Mouse (Mus musculus): ENCODE measurements at regions not wholly inside any gene's neighbourhood (a gene's known extent, or its start where the extent isn't known, plus 50 kb on each side); places are given as distances from the start of the nearest gene placed in this dataset.

DNA sequence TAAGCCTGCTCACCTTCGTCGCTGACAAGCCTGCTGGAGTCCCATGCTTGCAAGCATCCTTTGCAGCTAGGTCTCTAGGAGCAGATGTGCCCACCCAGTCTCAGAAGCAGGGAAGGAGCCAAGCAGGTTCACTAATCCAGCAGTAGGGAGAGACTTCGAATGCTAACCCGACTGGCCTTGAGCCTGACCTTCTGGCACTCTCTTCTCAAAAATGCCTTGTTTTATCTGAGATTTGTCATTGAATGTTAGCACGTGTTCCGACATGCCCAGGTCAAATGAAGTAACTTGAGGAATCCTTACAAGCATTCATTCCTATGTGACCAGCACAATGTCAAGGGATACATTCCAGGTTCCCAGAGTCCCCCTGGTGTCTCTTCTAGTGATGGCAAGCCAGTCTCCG is 105.9 kb upstream of the Tmem189 start:
- H3K4me3 ChIP-seq (ENCODE audit: low read depth, low read length), result no peak overlapping the region

DNA sequence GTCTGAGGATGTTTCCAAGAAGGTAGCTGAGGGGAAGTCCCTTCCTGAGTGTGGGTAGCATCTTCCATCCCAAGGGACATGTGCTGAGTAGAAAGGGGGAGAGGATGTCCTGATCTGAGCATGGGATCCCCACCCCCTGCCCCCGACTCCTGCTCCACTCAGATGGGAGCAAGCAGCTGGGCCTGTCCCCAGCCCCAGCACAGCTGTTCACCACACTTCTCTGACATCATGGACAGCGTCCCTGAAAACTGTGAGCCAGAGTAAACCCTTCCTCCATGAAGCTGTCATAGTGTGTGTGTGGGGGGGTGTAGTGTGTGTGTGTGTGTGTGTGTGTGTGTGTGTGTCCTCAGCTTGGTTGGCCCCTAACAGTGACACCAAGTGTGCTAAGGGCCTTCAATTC is 104.3 kb upstream of the Tmem189 start:
- 75% methylated on average over 2 of the region's 2 CpGs for WGBS
- no peaks in the 10 kb centered on the region for H3K9me3 ChIP-seq (replicated peaks; ENCODE audit: control insufficient read depth, low read length)
- no peak for ATAC-seq (replicated peaks; ENCODE audit: insufficient number of reproducible peaks, low FRiP score, low TSS enrichment, low read depth)
- H3K4me1 ChIP-seq (ENCODE audit: control insufficient read depth, insufficient read depth, low read length), result no peaks in the 10 kb centered on the region
- no peak overlapping the region for H3K4me2 ChIP-seq (ENCODE audit: low read depth, low read length)
- H3K36me3 ChIP-seq (replicated peaks; ENCODE audit: control insufficient read depth, insufficient read depth, low read depth, low read length), result no peaks in the 10 kb centered on the region
- no peak overlapping the region for H3K27ac ChIP-seq (replicated peaks; ENCODE audit: low read depth, low read length)
- H3K4me3 ChIP-seq (ENCODE audit: low read depth, low read length), result no peak overlapping the region
- no peak overlapping the region for H3K9ac ChIP-seq (replicated peaks; ENCODE audit: low read length)
- H3K27me3 ChIP-seq (ENCODE audit: control insufficient read depth, insufficient read depth, low read length), result no peaks in the 10 kb centered on the region
- no peak for DNase-seq (ENCODE audit: low spot score)

More for the DNA sequence above, 105.9 kb upstream of the Tmem189 start:
- WGBS, result 79% methylated on average over 7 of the region's 7 CpGs
- Histone ChIP-seq H3K4me2 (ENCODE audit: low read depth, low read length) (no peak overlapping the region), H3K9me3 (replicated peaks; ENCODE audit: control insufficient read depth, low read length) (no peaks in the 10 kb centered on the region), H3K36me3 (replicated peaks; ENCODE audit: control insufficient read depth, insufficient read depth, low read depth, low read length) (no peaks in the 10 kb centered on the region), H3K27ac (replicated peaks; ENCODE audit: low read depth, low read length) (no peak overlapping the region), H3K4me1 (ENCODE audit: control insufficient read depth, insufficient read depth, low read length) (no peaks in the 10 kb centered on the region), H3K27me3 (ENCODE audit: control insufficient read depth, insufficient read depth, low read length) (no peaks in the 10 kb centered on the region), H3K9ac (replicated peaks; ENCODE audit: low read length) (no peak overlapping the region)
- DNase-seq (ENCODE audit: low spot score) (no peak), ATAC-seq (replicated peaks; ENCODE audit: insufficient number of reproducible peaks, low FRiP score, low TSS enrichment, low read depth) (no peak)

DNA sequence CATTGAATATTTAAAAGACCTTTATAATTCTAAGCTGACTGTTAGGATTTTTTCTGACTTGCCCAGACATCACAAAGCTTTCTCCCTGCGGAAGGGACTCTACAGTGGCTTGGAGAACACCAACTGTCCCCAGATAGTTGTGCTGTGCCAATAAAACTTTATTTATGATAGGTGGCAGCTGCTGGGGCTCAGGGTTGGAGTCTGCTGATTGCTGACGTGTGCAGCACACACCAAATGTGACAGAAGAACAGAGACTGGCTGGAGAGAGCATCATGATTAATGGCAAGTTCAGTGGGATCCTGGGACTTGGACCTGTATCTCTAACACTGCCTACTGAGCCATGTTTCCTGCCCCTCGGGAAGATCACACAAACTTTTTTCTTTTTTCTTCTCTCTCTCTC is 103.1 kb upstream of the Tmem189 start:
- Histone ChIP-seq H3K9ac (replicated peaks; ENCODE audit: low read length) (no peak overlapping the region), H3K4me3 (ENCODE audit: low read depth, low read length) (no peak overlapping the region), H3K4me1 (ENCODE audit: control insufficient read depth, insufficient read depth, low read length) (no peaks in the 10 kb centered on the region), H3K36me3 (replicated peaks; ENCODE audit: control insufficient read depth, insufficient read depth, low read depth, low read length) (no peaks in the 10 kb centered on the region), H3K9me3 (replicated peaks; ENCODE audit: control insufficient read depth, low read length) (no peaks in the 10 kb centered on the region), H3K27me3 (ENCODE audit: control insufficient read depth, insufficient read depth, low read length) (no peaks in the 10 kb centered on the region), H3K4me2 (ENCODE audit: low read depth, low read length) (no peak overlapping the region), H3K27ac (replicated peaks; ENCODE audit: low read depth, low read length) (no peak overlapping the region)
- DNase-seq (ENCODE audit: low spot score) (no peak), ATAC-seq (replicated peaks; ENCODE audit: insufficient number of reproducible peaks, low FRiP score, low TSS enrichment, low read depth) (no peak)
- 66% methylated on average over 3 of the region's 3 CpGs for WGBS

DNA sequence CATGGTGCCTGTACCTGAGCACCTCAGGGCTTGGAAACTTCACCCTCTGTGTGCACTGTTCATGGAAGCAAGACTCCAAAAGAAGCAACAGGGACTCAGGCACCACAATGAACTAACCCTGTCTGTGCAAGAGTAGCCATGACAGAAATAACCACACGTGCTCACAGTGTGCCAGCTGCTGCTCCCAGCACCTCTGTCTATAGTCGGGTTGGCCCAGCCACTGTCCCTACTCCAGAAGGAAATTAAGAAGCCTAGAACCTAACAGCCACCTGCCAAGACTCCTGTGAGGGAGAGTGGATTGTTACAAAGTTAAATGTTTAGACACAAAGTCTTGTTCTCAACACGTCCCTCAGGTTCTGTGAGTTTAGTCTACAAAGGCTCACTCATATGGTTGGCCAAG is 102.7 kb upstream of the Tmem189 start:
- Histone ChIP-seq H3K27me3 (ENCODE audit: control insufficient read depth, insufficient read depth, low read length) (no peaks in the 10 kb centered on the region), H3K4me3 (ENCODE audit: low read depth, low read length) (no peak overlapping the region), H3K9me3 (replicated peaks; ENCODE audit: control insufficient read depth, low read length) (no peaks in the 10 kb centered on the region), H3K4me1 (ENCODE audit: control insufficient read depth, insufficient read depth, low read length) (no peaks in the 10 kb centered on the region), H3K4me2 (ENCODE audit: low read depth, low read length) (no peak overlapping the region), H3K27ac (replicated peaks; ENCODE audit: low read depth, low read length) (no peak overlapping the region), H3K36me3 (replicated peaks; ENCODE audit: control insufficient read depth, insufficient read depth, low read depth, low read length) (no peaks in the 10 kb centered on the region), H3K9ac (replicated peaks; ENCODE audit: low read length) (no peak overlapping the region)
- ATAC-seq (replicated peaks; ENCODE audit: insufficient number of reproducible peaks, low FRiP score, low TSS enrichment, low read depth) (no peak), DNase-seq (ENCODE audit: low spot score) (no peak)
- 68% methylated on average over 3 of the region's 3 CpGs for WGBS

DNA sequence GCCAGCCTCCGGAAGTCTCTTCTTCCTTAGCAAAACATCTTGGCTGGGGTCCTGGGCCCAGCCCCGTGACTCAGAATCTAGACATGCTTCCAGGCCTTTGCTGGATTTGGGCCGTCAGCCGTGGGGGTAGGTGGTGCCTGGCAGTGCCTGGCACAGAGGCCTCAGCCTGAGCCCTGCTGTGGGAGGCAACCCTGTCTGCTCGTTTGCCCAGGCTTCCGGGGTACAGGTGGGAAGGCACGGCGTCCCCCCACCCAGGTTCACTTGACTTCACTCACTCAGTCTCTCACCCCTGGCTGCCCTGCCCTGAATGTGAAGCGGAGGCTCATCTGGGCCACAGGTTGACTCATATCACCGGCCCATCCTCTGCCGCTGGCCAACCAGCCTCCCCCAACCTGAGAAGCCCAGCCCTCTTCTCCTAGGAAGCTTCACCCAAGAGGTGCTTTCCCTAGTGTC is 99.9 kb upstream of the Tmem189 start:
- Histone ChIP-seq H3K27me3 (ENCODE audit: control insufficient read depth, insufficient read depth, low read length) (no peaks in the 10 kb centered on the region), H3K9ac (replicated peaks; ENCODE audit: low read length) (no peak overlapping the region), H3K36me3 (replicated peaks; ENCODE audit: control insufficient read depth, insufficient read depth, low read depth, low read length) (no peaks in the 10 kb centered on the region), H3K4me2 (ENCODE audit: low read depth, low read length) (no peak overlapping the region), H3K4me3 (ENCODE audit: low read depth, low read length) (no peak overlapping the region), H3K9me3 (replicated peaks; ENCODE audit: control insufficient read depth, low read length) (no peaks in the 10 kb centered on the region), H3K4me1 (ENCODE audit: control insufficient read depth, insufficient read depth, low read length) (no peaks in the 10 kb centered on the region), H3K27ac (replicated peaks; ENCODE audit: low read depth, low read length) (no peak overlapping the region)
- DNase-seq (ENCODE audit: low spot score), result no peak
- ATAC-seq (replicated peaks; ENCODE audit: insufficient number of reproducible peaks, low FRiP score, low TSS enrichment, low read depth), result no peak
- WGBS, result 89% methylated on average over 11 of the region's 11 CpGs

DNA sequence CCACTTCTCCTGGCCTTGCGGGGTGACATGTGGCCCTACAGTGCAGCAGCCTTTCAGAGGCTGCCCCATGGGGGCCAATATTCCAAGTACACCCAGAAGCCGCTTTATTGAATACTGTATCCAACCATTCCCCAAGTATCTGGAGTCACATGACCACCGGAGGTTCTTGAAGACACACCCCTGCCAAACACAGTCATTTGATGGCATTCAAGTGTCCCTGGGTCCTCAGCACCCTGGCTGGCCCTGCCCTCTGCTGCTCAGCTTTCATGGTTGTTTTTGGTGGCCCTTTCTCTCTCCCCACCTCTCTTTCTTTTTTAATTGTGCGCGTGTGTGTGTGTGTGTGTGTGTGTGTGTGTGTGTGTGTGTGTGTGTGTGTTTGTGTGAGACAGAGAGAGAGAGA is 97.3 kb upstream of the Tmem189 start:
- 97% methylated on average over 4 of the region's 5 CpGs for WGBS
- no peaks in the 10 kb centered on the region for H3K9me3 ChIP-seq (replicated peaks; ENCODE audit: control insufficient read depth, low read length)
- no peaks in the 10 kb centered on the region for H3K27me3 ChIP-seq (ENCODE audit: control insufficient read depth, insufficient read depth, low read length)
- ATAC-seq (replicated peaks; ENCODE audit: insufficient number of reproducible peaks, low FRiP score, low TSS enrichment, low read depth), result no peak
- peaks cover 3% of the 10 kb centered on the region; the same call in 1 of the 2 replicates for H3K4me1 ChIP-seq (ENCODE audit: control insufficient read depth, insufficient read depth, low read length)
- H3K9ac ChIP-seq (replicated peaks; ENCODE audit: low read length), result no peak overlapping the region
- no peak overlapping the region for H3K4me2 ChIP-seq (ENCODE audit: low read depth, low read length)
- H3K27ac ChIP-seq (replicated peaks; ENCODE audit: low read depth, low read length), result no peak overlapping the region
- no peak overlapping the region for H3K4me3 ChIP-seq (ENCODE audit: low read depth, low read length)
- H3K36me3 ChIP-seq (replicated peaks; ENCODE audit: control insufficient read depth, insufficient read depth, low read depth, low read length), result no peaks in the 10 kb centered on the region
- no peak for DNase-seq (ENCODE audit: low spot score)

DNA sequence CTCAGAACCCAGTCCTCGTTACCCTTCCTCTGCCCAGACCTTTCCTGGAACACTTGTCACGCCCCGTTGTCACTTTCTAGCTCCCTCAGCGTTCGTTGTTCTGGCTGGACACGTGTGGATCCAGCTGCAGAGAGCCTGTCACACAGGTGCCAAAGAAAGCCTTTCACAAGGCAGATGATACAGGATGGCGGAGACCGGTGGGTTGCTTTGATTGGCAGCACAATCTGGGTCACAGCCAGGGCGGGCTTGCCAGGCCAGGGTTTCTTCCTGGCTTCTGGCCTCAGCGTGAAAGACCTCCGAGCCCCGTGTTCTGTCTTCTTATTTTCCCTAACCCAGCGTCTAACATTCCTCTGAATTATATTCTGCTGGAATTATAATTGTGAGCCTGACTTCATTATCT is 94.7 kb upstream of the Tmem189 start:
- DNase-seq (ENCODE audit: low spot score) (no peak), ATAC-seq (replicated peaks; ENCODE audit: insufficient number of reproducible peaks, low FRiP score, low TSS enrichment, low read depth) (no peak)
- Histone ChIP-seq H3K4me3 (ENCODE audit: low read depth, low read length) (no peak overlapping the region), H3K4me2 (ENCODE audit: low read depth, low read length) (no peak overlapping the region), H3K27ac (replicated peaks; ENCODE audit: low read depth, low read length) (no peak overlapping the region), H3K4me1 (ENCODE audit: control insufficient read depth, insufficient read depth, low read length) (peaks cover 3% of the 10 kb centered on the region; the same call in 1 of the 2 replicates), H3K36me3 (replicated peaks; ENCODE audit: control insufficient read depth, insufficient read depth, low read depth, low read length) (no peaks in the 10 kb centered on the region), H3K9me3 (replicated peaks; ENCODE audit: control insufficient read depth, low read length) (no peaks in the 10 kb centered on the region), H3K27me3 (ENCODE audit: control insufficient read depth, insufficient read depth, low read length) (no peaks in the 10 kb centered on the region), H3K9ac (replicated peaks; ENCODE audit: low read length) (no peak overlapping the region)
- 90% methylated on average over 13 of the region's 13 CpGs for WGBS

DNA sequence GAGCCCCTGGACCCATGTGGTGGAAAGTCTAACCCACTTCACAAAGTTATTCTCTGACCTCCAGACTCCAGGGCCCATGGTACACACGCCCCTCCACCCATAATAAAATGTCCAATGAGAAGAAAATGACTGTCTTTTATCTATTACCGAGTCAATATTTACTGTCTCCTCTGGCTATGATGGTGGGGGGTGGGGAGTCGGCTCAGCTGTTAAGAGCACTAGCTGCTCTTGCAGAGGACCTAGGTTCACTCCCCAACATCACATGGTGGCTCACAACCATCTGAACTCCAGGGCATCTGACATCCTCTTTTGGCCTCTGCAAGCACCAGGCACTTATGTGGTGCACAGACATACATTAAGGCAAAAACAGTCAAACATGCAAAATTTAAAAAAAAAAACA is 93.8 kb upstream of the Tmem189 start:
- 76% methylated on average over 3 of the region's 3 CpGs for WGBS
- no peak overlapping the region for H3K27ac ChIP-seq (replicated peaks; ENCODE audit: low read depth, low read length)
- H3K36me3 ChIP-seq (replicated peaks; ENCODE audit: control insufficient read depth, insufficient read depth, low read depth, low read length), result no peaks in the 10 kb centered on the region
- DNase-seq (ENCODE audit: low spot score) (no peak), ATAC-seq (replicated peaks; ENCODE audit: insufficient number of reproducible peaks, low FRiP score, low TSS enrichment, low read depth) (no peak)
- peaks cover 4% of the 10 kb centered on the region; the same call in 1 of the 2 replicates for H3K4me1 ChIP-seq (ENCODE audit: control insufficient read depth, insufficient read depth, low read length)
- H3K4me2 ChIP-seq (ENCODE audit: low read depth, low read length), result no peak overlapping the region
- H3K9me3 ChIP-seq (replicated peaks; ENCODE audit: control insufficient read depth, low read length), result no peaks in the 10 kb centered on the region
- H3K27me3 ChIP-seq (ENCODE audit: control insufficient read depth, insufficient read depth, low read length), result no peaks in the 10 kb centered on the region
- H3K4me3 ChIP-seq (ENCODE audit: low read depth, low read length), result no peak overlapping the region
- H3K9ac ChIP-seq (replicated peaks; ENCODE audit: low read length), result no peak overlapping the region
